Mouse (Mus musculus): ENCODE measurements around the gene Smyd3. TPM values are rescaled to one million over a fixed set of nuclear protein-coding genes. Genes with fewer than 3 reads are reported as not detected.

The Smyd3 gene
- total RNA-seq, 2 experiments from 2014 or later = 4.3 to 5.1 TPM

DNA sequence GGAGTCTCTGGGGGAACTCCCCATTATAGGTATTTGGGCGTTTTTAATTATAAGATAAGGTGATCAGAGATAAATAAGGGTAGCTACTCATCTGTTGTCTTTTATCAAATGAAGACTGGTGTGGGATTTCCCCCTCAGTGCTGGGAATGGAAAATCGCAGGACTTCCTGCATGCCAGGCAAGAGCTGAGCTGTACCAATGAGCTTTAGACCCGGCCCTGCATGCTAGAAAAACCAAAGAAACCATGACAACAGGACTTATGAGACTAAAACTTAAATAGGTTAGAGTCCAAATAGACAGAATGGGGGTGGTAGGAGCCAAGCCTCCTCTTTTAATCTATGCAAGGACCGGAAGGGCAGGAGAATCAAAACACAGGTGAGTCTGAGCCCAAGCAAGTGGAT lies 492.7 kb downstream of the Smyd3 start:
- intact Hi-C loops (cut with DNase I; ENCODE audit: low total_unique reads) = no loop called here
- DNase-seq = no peak

DNA sequence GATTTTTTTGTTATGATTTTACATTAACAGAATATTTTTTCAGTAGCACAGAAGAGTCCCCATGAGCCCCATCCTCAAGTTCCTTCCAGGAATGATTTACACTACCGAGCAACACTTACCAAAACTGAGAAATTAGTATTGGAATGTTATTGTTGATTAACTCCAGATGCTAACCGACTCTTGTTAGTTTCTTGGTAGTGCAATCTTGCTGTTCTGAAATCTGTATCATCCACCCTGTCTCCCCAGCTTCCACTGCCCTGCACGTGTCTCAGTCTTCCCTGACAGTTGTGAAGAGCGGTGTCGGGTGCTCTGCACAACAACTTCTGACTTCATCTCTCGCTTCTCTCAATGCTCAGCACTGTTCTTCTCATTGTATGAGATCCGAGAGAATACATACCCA lies 494.4 kb downstream of the Smyd3 start:
- no peak for DNase-seq
- intact Hi-C loops (cut with DNase I; ENCODE audit: low total_unique reads) = no loop called here

DNA sequence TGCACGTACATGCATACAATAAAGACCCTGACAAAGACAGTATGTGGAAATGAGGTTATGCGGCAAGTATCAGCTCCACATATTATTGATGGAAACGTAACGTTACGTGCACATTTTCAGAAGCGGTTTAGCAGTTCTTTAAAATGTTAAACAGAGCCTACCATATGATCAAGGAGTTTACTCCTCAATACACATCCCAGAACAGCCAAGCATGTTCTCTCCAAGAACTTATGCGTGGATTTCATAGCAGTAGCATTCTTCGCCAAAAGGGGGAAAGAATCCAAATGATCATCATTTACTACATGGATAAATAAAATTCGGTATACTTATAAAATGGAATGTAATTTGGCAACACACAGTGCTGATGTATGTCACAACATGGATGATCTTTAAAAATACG lies 500.4 kb downstream of the Smyd3 start:
- intact Hi-C loops (cut with DNase I; ENCODE audit: low total_unique reads) = no loop called here

DNA sequence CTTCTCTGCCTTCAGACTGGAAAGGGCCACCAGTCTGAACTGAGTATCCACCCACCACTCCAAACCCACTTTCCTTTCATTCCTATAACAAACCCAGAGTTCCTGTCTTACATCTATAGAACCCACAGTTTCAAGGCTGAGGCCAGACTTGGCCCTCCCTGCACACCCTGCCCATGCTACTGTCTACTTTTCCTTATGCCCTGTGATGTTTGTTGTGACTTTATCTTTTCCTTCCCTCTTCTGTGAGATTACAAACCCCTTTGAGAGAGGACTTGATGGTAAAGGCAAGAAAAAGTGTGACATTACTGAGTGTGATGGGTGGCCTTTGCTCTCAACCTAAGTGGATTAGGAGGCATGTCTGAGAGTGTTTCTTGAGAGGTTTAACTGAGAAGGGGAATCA lies 504.8 kb downstream of the Smyd3 start:
- intact Hi-C loops (cut with DNase I; ENCODE audit: low total_unique reads) = loop anchor here (5.0 kb wide), 1 partner anchor 94 kb away; no protein-coding TSS in a partner anchor
- DNase-seq = no peak

More for the DNA sequence above, 500.4 kb downstream of the Smyd3 start:
- no peak for DNase-seq

DNA sequence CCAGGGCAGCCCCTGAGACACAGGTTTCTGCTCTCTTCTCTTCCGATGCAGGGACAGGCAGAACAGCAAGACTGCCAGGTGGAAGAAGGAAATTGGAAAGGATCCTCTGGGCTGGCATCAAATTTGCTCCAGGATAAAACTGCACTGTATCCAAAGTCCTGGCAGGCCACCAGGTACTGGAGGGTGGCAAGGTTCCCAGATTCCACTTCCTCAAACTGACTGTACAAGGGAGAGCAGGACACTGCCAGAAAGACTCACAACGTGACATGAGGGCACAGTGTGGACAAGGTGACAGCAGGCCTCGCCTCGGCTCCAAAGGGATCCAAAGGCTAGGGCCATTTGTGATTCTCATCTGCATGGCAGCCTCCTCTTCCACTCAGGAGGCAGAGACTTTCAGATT lies 505.6 kb downstream of the Smyd3 start:
- intact Hi-C loops (cut with DNase I; ENCODE audit: low total_unique reads) = loop anchor here (5.0 kb wide), 1 partner anchor 95 kb away; no protein-coding TSS in a partner anchor
- DNase-seq = peak; percentile 40

DNA sequence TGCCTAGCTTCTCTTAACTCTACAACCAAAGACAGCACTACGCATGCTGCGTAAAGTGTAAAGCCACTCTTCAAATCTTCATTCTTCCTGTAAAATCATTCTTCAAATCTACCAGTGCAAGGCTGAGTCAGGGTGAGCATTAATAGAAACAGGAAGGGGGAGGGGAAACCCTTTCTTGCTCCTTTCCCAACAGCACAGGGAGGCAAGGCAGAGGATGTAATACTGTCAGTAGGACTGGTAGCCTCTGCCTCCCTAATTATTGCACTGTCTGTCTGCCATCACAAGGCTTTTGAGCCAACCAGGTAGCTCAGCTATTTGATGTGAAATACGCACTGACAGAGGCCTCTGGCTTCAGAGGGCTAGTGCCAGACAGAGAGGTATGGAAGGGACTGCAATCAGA lies 507.1 kb downstream of the Smyd3 start:
- intact Hi-C loops (cut with DNase I; ENCODE audit: low total_unique reads) = loop anchor here (5.0 kb wide), 1 partner anchor 97 kb away; no protein-coding TSS in a partner anchor
- no peak for DNase-seq

DNA sequence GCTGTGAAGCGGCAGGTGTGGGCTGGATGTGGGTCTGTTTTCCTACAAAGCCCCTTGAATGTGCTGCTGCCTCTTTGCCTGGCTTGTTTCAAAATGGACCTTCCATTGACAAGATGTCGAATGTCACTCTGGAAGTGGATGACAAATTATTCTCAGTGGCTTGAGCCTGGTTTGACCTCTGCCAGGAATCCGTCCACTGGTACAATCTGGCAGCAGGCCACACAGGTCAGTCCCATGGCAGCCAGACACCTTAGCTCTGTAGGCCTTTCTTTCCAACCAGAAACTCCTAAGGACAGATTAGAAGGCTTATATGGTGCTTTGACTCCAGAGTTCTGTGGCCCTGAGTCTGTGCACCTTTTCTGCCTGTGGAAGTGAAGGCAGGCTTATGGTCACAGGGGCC lies 507.9 kb downstream of the Smyd3 start:
- intact Hi-C loops (cut with DNase I; ENCODE audit: low total_unique reads) = loop anchor here (5.0 kb wide), 1 partner anchor 97 kb away; no protein-coding TSS in a partner anchor
- no peak for DNase-seq

DNA sequence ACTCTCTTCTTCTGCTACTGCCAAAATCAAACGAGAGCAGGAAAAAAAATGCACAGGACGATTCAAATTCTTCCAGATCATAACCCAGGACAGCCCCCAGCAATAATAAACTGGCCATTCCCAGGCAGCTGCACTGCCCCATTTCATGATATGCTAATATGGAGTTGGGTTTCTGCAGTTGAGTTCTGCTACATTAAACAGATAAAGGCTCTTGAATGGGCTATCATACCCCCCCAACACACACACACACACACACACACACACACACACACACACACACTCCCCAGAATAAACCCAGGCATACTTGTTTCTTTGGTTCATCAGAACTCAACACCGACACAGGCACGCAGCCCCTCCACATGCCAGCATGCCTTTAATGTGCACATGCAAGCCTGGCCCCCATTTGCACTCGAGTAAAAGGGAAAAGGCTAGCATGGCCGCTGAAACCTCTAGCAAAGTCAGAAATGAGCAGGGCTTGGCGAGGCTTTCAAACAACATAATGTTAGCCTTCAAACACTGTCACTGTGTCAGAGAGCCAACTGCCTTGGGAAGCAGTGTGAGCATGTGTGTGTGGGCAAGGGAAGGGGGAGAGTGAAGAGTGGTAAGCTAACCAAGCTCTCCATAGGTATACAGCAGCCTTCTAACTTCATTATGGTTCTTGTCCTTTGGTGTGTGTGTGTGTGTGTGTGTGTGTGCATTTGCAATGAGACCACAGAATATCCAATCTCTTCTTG lies 513.5 kb downstream of the Smyd3 start:
- intact Hi-C loops (cut with DNase I; ENCODE audit: low total_unique reads) = no loop called here
- no peak for DNase-seq

DNA sequence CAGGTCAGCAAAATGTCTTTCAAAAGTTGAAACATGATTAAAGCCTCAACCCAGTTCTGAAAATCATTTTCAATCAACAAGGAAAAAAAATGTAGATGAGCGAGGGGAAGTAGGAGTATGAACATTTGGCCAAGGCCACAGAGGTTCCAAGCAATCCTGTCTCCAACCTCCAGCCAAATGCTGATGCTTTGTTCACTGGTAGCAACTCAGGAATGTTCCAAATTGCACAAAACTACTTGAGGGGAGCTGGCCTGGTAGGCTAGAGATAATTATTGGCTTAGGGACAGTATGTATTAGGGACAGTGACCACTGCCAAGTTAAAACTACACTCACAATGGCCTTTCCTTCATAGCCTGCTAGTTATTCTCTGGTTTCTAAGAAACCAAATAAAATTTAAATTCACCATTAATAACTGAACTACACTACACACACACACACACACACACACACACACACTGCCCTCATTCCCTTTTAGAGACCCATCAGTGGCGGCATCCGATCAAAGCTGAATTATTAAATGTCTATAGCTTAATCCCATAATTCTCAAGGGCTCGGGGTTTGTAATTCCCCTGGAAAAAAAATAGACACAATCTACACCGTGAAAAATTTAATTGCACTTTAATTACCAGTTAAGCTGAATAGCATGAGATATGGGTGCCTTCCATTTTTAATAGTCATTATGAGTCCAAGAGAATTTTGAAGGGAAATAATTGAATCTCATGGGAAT lies 514.3 kb downstream of the Smyd3 start:
- DNase-seq = no peak
- intact Hi-C loops (cut with DNase I; ENCODE audit: low total_unique reads) = no loop called here

DNA sequence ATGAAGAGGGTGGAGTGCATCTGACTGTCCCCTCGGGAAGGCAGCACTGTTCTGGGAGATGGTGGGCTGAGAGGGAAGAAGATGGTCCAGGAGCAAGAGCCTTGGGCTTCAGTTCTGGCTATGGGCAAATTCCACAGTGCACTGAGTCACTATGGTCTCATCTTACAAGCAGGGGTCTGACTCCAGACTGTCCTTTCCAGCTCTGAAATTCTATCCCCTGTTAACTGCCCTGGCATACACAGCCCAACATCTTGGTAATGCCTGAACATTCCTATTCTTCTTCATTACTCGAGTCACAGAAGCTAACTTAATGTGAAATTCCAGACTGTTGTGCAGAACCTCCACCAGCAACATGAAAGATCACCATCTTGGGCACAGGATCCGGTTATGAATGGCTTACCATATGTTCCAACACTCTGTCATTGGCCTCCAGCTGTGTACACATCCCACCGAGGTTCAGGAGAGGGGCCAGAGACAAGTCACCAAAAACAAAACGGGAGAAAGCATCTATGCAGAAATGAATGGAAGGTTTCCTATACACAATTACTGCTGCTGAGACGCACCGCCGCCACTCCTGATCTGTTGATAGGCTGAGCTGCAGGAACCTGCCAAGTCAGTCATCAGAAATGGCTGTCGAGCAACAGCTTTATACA lies 517.8 kb downstream of the Smyd3 start:
- intact Hi-C loops (cut with DNase I; ENCODE audit: low total_unique reads) = no loop called here
- DNase-seq = no peak

DNA sequence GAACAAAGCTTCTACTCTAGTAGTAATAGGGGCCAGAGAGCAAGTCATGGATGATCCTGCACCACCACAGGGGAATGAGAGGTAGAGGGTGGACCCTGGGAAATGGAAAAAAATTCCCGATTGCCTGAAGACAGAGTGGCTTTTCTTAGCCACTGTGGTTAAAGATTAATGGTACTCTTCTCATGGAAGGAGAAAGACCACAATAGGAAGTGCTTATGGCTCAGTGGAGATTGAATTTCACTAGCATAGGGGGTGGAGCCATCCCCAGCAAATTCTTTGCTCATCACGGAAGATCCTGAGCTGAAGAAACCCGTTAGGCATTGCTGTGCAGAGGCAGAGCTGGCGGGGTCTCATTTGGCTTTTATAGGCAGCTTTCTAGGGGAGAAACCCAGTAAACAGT lies 520.0 kb downstream of the Smyd3 start:
- no peak for DNase-seq
- intact Hi-C loops (cut with DNase I; ENCODE audit: low total_unique reads) = no loop called here

DNA sequence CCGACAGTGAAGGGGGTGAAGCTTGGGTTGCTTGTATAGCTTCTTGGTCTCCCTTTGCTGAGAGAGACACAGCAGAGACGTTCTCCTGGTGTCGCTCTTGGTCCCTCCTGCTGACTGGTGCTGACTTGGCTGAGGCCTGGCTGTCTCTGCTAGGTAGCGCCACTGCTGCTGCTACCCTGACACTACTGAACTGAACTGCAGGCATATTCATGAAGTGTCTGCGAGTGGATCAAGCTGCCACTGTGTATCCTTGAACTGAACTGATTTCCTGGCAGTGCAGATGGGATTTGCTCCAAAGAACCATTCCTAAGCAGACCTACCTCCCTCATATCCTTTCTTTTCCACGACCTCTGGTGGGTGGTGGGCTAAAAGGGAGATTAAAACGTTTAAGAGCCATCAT lies 523.6 kb downstream of the Smyd3 start:
- intact Hi-C loops (cut with DNase I; ENCODE audit: low total_unique reads) = no loop called here
- no peak for DNase-seq

DNA sequence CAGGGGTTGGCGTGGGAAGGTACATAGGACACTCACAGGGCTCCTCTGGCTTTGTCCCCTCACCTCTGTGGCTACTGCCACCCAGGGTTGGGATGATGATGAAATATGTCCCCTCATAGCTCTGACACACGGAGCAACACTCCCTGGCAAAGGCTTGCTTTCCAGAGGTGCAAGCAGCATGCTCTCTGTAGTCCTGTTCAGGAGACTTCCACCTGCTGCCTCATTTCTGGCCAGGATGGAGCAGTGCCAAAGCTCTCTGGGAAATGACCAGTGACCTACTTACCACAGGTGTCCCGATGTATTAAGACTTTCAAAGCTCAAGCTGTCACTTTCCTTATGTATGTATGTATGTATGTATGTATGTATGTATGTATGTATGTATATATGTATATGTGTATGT lies 525.3 kb downstream of the Smyd3 start:
- no peak for DNase-seq
- intact Hi-C loops (cut with DNase I; ENCODE audit: low total_unique reads) = no loop called here

DNA sequence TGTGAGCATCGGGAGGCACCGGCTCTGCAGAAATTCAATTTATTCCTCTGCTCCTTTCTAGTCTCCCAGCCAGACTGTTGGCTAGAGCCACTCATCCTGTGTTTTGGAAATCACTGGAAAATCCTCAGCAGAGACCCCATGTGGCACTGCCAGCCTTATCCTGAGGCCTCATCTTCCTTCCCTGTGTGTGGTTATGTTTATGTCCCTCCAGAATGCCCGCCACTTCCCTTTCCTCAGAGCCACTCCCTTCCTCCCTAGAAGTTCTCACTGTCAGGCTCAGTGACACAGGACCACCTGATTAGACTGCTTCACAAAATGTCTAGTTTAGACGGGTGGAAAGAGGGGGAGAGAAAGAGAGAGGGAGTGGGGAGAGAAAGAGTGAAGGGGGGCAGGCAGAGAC lies 526.4 kb downstream of the Smyd3 start:
- intact Hi-C loops (cut with DNase I; ENCODE audit: low total_unique reads) = no loop called here
- no peak for DNase-seq

DNA sequence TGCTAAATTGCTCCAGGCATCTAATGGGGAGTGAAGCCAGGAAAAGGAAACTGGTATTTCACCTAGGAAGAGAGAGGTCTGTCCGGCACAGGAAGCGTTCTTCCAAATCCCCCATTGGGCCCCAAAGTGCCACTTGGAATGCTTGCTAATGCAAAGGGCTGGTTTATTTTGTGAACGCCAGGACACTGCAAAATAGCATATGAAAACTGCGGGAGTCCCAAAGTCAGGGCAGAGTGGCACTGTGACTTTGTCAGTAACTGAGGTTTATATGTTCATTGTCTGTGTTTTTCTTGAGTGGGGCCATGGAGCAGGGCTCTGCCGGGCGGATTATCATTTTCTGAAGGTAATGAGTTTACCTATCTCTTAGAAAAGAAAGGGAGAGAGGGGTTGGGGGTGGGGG lies 526.8 kb downstream of the Smyd3 start:
- no peak for DNase-seq
- intact Hi-C loops (cut with DNase I; ENCODE audit: low total_unique reads) = no loop called here

DNA sequence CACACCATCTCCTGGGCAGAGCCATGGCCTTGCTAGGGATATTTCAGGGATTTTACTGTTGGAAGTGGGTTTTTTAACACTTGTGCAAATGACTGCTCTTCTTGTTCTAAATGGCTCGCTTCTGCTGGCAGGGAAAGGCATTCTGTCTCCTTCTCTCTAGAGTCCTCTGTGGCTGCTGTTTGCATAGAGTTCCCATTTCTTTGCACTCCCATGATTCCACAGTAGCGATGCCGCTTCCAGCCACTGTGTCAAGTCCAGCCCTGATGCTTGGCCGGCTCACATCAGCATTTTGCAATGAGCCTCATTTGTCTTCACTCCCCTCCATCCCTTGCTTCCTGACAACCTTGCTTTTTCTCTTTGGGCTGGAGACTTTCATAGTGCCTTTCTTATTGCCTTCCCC lies 528.4 kb downstream of the Smyd3 start:
- no peak for DNase-seq
- intact Hi-C loops (cut with DNase I; ENCODE audit: low total_unique reads) = no loop called here

DNA sequence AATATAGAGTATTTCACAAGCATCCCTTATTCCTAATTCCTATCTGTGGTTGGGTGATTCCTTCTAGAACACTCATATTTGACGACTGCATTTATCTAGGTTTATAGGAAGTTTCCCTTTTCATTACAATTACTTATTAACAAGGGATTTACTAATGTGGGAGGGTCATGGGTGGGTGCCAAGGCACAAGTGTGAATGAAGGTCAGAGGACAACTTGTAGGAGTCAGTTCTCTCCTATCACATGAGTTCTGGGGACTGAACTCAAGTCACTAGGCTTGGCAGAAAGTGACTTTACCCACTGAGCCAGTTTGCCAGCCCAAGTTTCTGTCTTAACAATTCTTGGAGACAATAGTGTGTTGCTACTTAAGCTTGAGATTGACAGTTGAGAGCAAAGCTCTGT lies 529.7 kb downstream of the Smyd3 start:
- intact Hi-C loops (cut with DNase I; ENCODE audit: low total_unique reads) = no loop called here
- no peak for DNase-seq

DNA sequence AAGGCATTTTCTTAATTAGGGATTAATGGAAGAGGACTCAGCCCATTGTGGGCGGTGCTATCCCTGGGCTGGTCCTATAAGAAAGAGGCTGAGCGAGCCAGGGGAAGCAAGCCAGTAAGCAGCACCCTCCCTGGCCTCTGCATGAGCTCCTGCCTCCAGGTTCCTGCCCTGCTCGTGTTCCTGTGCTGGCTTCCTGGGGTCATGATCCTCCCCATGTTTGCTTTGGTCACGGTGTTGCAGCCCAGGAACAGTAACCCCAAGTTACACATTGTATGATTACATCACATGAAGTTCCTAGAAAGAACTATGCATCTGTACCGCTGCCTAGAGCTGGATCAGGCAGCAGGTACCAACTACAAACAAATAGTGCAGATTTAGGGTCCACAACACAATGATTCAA lies 536.2 kb downstream of the Smyd3 start:
- intact Hi-C loops (cut with DNase I; ENCODE audit: low total_unique reads) = no loop called here
- DNase-seq = no peak

DNA sequence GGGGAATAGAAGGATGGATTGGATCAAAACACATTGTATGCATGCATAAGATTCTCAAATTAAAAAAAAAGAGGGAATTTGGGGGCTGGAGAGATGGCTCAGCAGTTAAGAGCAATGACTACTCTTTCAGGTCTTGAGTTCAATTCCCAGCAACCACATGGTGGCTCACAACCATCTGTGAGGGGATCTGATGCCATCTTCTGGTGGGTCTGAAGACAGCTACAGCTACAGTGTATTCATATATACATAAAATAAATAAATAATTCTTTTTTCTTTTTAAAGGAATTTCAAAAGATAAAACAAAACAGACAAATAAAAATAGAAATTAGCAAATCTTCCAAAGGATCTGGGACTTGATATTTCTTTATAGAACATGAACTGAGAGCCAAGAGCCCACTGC lies 537.7 kb downstream of the Smyd3 start:
- DNase-seq = no peak
- intact Hi-C loops (cut with DNase I; ENCODE audit: low total_unique reads) = no loop called here

DNA sequence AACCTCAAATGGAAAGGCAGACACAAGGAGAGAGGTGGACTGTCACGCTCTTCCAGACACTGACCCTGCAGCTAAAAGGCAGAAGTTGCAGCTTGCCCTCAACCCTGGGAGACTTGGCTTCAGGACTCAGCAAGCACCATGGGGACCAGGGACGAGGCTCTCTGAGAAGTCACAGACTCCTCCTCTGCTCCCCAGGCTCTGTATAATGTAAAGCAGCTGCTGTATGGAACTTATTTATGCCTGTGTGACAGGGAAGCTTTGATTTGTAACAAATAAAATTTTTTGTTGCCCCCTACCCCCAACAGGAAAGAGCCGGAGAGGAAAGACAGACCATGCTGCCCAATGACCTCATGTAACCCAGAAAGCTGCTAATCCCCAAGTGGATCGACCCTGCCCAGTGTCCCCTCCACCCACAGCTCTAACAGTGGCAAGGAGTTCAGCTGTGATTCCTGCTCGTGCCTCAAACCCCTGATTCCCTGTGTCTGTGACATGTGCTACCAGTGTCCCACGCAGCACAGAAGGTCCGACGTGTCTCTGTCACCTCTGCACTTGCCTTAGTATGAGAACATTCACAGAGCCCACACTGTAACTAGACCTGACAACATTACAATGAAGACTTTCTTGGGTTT lies 539.1 kb downstream of the Smyd3 start:
- DNase-seq = no peak
- intact Hi-C loops (cut with DNase I; ENCODE audit: low total_unique reads) = no loop called here
